Mouse (Mus musculus) C2C12 (cell line): Measurements from ENCODE around the gene Nrxn3.

Experiments used
- CEBPB ChIP-seq: IDR thresholded peaks from one replicate; pipeline ENCODE4 v1.6.1; 2011; ENCODE audit warnings: low read depth, mild to moderate bottlenecking, control low read depth, moderate library complexity
- CTCF ChIP-seq: IDR thresholded peaks from one replicate; pipeline ENCODE4 v1.5.1; 2011; ENCODE audit not compliant: control insufficient read depth, insufficient read depth, insufficient read length
- FOSL1 ChIP-seq: IDR thresholded peaks from one replicate; pipeline ENCODE4 v1.8.0; 2011; ENCODE audit warnings: mild to moderate bottlenecking, low read length; ENCODE audit not compliant: poor library complexity, insufficient read depth, severe bottlenecking
- MAX ChIP-seq: IDR thresholded peaks from one replicate; pipeline ENCODE4 v1.6.1; 2011; ENCODE audit warnings: mild to moderate bottlenecking, control low read depth
- MYOD1 ChIP-seq: IDR thresholded peaks from one replicate; pipeline ENCODE4 v1.6.1; 2011; ENCODE audit warnings: low read depth; ENCODE audit not compliant: control insufficient read depth, insufficient read length
- MYOG ChIP-seq: IDR thresholded peaks from one replicate; pipeline ENCODE4 v1.6.1; 2011; ENCODE audit not compliant: control insufficient read depth, insufficient read length; ENCODE audit errors: extremely low read depth
- USF1 ChIP-seq: IDR thresholded peaks from one replicate; pipeline ENCODE4 v1.6.1; 2011; ENCODE audit warnings: low read depth, mild to moderate bottlenecking, control low read depth, moderate library complexity

DNA sequence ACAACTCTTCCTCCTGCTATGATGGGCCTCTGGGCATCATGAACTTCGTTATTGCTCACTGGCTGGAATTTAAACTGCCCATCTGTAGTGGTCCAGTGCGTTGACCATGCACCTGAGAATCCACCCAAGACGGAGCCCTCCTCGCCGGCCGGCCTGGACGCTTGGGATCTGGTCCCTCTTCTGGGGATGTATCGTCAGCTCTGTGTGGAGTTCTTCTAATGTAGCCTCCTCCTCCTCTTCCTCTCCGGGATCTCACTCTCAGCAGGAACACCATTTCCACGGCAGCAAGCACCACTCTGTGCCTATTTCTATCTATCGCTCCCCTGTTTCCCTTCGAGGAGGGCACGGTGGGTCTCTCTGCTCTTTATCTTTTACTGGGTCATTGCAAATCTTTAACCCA, 1090.6 kb downstream of the Nrxn3 start:
- TF ChIP-seq USF1 (no peak), CTCF (no peak), MAX (no peak), MYOD1 (no peak), CEBPB (no peak), MYOG (no peak), FOSL1 (no peak)
